Mouse (Mus musculus) lung, postnatal 10 days (tissue): Measurements from ENCODE around the gene Kif26b.
A peak's percentile ranks its signal among the peaks of the same experiment; 100 is the strongest.

Experiments used
- DNase-seq: peaks from one replicate; pipeline ENCODE4 v3.0.0; 2021

Gene Kif26b

DNA sequence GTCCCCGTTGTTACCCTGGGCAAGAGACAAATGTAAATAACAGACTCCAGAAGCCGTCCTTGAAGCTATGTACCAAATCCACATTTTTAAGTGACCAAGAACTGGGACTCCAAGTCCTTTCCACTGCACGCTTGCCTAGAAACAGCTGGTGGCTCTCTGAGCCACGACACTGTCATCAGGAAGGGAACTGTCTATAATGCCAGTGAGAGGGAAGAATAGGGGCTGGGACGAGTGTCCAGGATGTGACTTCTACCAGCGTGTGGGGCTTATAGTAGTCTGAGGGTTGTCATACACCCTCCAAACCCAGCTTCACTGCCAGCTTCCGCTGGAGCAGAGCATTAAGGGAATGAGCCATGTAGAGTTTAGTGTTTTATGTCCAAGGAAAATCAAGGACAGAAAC, 138.9 kb downstream of the Kif26b start:
- peak; percentile 14 for DNase-seq

- no peak for DNase-seq
Measured at GRCm38 (mm10) chr1:178668907-178669306, 140.0 kb downstream of the Kif26b start.

DNA sequence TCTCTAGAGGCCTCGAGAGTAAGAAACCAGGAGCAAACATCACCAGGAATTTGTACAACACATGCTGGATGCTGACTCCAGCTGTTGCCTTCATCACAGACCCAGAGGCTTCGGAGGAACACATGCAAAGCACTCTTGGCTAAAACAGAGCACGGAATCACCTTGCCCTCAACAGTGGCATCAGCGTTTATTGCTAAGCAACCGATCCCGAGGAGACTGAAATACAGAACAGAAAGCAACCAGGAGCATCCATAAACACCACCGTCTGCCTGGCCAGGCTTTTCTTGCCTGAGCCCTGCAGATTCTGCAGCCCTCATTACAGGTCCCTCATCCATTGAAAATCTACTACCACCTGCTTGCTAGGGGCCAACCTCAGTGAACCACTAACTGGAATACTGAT, 144.1 kb downstream of the Kif26b start:
- no peak for DNase-seq

- no peak for DNase-seq
Measured at GRCm38 (mm10) chr1:178673506-178673905, 144.6 kb downstream of the Kif26b start.

DNA sequence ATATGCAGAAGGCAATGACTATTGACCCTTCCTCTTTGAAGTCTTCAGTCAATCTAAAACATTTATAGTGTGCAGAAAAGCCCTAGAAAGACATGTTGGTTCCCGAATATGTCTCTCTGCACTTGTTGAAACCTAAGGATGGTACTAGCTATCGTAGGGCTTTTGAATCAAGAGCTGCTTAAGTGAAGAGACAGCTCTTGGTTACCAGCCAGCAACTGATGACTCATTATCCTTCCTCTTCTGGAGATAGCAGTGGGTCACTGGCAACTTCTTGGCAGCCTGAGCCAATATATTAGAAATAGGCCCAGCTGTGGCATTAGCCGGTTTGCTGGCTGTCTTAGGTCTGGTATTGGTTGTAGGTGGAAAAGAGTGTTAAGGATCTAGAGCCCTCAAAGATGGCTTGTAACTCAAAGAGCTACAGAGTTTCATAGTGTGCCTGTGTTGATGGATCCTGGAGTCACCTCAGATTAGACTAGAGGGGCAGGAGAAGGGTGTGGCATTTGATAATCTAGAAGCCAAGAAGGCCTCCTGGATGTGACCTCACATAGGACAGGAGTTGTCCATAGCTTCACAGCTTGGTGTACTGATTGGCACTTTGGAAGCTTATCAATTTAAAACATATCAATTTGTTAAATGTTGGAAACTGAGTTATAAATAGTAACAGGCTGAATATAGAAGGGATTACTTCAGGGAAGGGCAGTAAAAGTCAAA, 146.8 kb downstream of the Kif26b start:
- peak; percentile 24 for DNase-seq

GRCm38 (mm10) chr1:178677160-178677559, 148.2 kb downstream of the Kif26b start:
- no peak for DNase-seq

- DNase-seq, result no peak
Measured at GRCm38 (mm10) chr1:178677630-178678221, 148.8 kb downstream of the Kif26b start.

GRCm38 (mm10) chr1:178683631-178684030, 154.7 kb downstream of the Kif26b start:
- DNase-seq, result peak; percentile 41

DNA sequence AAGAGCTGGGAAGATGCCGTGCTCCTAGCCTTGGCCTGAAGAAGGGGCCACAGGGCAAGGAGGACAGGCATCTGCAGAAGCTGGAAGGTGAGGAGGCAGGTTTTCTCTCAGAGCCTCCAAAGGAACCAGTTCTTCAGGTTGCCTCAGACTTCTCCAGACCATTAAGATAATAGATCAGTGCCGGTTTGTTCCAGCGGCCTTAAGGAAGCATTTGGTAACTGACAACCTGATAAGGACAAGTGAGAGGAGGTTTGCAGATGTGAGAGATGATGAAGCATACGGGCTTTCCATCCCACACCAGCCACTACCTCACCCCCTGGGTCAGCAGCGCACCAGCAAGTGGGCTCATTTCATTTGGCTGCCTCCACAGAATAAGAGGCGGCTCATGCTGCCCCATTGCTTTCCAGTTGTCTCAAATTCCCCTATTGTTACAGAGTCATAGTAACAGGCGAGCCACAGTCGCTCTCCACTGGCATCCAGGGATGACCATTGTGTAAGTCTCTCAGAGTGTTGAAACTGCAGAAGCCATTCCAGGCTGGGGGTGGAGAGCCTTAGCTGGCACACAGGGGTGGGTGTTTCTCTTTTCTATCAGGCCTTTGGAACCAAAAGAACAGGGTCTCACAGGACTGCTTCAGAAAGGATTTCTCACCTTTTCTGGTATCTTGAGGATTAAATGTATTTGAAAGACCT, 156.2 kb downstream of the Kif26b start:
- no peak for DNase-seq

DNA sequence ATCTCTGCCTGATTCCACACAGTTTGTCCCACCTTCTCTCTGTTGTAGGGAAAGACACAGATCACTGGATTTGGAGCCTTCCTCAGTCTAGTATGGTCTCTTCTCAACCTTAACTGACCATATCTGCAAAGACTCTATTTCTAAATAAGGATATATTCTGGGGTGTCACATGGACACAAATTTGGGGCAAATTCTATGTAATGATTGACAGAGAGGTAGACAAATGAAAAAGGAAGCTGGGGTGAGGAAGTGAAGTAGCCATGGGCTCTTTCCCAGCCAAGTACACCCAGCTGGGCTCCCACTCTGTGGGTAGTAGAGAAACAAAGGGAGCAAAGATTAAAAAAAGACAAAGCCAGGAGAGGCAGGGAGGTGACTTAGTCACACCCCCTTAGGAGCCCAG, 158.0 kb downstream of the Kif26b start:
- DNase-seq, result no peak

GRCm38 (mm10) chr1:178689512-178689911, 160.6 kb downstream of the Kif26b start:
- DNase-seq, result no peak

- no peak for DNase-seq
Measured at GRCm38 (mm10) chr1:178691679-178692078, 162.8 kb downstream of the Kif26b start.

DNA sequence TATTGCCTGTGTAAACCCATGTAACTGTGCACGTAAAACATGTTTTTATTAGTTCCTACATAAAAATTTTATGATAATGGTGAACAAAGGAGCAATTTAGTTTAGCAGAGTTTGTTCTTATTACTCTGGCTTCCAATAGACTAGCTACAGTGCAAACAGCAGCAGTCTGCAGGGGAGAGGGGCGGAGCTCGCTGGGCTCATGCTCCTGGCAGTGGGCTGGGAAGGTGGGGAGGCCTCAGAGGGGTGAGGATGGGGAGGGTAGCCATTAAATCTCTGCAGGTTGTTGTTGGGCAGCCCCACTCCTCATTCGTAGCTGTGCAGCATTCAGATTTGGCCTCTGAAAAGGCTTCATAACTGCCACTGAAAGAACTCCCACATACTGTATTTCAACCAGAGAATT, 171.2 kb downstream of the Kif26b start:
- DNase-seq, result no peak

GRCm38 (mm10) chr1:178703496-178703895, 174.6 kb downstream of the Kif26b start:
- DNase-seq, result no peak

DNA sequence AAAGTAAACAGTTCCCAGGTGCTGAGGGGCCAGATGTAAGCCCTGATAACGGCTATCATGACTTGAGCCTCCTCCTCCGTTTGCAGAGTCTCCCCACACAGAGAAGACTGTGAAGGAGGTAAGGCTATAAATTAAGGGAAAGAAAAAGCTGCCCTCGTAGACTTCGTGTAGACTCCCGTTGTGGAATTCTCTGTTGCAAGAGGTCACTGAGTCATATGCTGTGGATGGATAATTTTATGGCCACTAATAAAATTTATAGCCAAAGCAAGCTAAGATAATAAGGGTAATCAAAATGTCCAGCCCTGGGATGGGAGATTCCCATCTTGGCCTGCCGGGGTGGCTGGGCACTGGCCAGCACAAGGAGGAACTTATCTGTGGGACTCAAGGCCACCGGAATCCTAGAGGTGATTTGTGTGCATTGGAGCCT, 179.0 kb downstream of the Kif26b start:
- DNase-seq, result no peak

DNA sequence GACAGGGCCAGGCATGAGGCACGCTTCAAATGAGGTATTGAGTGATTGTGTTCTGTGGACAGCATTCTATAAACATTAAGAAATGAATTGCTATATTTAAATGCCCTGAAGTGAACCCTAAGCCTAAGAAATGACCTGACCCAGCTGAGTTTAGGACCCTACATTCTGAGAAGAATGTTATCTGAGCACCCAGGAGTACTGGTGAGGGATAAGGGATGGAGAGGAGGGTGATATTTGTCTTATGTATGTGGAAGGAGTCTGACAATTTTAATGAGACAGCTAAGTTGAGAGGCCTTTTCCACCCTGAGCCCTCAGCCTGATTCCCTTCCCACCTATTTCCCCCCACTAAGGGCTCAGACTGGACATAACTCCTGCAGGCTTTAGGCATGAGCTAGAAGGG, 179.4 kb downstream of the Kif26b start:
- no peak for DNase-seq

DNA sequence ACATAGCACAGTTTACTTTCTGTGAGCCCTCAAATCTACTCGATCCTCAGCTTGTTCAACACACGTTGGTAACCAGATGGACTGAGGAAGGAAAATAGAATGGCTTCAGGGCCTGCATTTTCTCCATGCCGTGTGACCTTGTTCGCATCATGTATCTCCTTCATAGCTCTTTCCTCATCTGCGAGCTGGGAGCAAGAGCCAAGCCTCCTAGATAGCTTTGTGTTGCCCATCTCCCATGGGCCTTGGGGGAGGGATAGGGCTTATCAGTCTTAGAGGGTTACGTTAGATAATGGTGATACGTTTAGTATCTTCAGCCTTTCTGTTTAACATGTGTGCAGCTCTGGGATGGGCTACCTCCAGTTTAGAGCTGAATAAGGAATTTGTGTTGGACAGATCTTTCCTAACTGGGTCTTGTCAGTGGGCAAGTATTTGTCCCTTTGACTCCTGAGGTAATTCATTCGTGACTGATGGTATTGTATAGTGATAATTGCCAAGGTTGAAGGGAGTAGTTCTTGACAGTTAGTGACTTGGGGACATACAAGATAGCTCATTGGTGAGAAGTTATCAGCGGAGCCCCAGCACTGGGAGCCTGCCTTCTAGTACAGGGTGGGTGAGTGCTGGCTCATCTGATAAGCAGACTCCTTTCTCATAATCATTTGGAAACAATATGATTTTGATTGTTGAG, 183.4 kb downstream of the Kif26b start:
- DNase-seq, result no peak

GRCm38 (mm10) chr1:178714209-178714608, 185.3 kb downstream of the Kif26b start:
- DNase-seq, result no peak

DNA sequence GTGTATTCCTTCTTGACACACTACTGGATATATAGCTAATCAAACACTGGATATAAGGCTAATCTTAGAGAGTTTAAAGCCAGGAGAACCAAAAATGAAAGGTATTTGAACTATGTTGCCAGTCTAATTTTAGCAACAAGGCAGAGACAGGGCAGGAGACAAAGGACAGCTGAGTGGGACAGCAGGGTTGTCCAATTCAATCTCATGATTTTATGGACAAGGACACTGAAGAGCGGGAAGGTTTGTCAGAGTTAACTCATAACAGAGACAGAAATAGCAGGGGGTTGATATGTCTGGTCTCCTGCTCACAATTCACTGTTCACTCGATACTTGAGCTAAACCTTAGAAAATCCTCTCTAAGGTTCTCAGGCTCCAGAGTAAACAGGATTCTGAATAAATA, 187.5 kb downstream of the Kif26b start:
- DNase-seq, result no peak

- no peak for DNase-seq
Measured at GRCm38 (mm10) chr1:178720821-178721220, 191.9 kb downstream of the Kif26b start.

DNA sequence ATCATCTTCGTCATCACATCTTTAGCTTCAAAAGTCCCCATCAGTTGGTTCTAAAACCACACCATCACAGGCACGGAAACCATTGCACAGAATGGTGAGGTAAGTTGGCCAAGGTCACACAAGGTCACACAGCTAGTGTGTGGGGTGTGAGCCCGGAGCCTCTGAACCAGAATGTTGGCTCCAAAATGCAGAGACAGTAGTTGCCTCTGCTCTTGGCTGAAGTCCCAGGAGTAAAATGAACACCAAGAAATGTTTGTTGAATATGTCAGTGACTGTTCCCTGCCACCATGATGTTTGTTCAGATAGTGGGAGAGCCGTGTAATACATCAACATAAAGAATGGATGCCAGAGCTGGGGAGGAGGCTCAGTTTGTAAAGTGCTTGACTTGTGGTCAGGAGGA, 193.9 kb downstream of the Kif26b start:
- peak; percentile 23 for DNase-seq

DNA sequence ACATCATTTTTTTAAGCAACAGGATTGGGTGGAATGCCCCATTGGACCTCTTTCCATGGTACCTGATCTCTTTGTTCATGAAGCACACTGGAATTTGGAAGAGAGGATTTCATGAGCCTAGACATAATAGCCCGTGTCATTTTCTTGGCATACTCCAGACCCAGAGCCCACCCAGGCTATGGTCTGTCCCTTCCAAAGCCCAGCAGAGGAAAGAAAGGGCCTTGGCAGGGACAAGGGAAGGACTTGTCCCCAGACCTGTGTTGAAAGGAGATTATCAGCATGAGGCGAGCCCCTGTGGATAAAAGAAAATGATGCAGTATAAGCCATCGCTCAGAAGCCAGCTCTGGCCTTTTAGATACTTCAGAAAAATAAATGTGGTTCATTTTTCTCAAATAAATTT, 196.6 kb downstream of the Kif26b start:
- DNase-seq, result no peak

DNA sequence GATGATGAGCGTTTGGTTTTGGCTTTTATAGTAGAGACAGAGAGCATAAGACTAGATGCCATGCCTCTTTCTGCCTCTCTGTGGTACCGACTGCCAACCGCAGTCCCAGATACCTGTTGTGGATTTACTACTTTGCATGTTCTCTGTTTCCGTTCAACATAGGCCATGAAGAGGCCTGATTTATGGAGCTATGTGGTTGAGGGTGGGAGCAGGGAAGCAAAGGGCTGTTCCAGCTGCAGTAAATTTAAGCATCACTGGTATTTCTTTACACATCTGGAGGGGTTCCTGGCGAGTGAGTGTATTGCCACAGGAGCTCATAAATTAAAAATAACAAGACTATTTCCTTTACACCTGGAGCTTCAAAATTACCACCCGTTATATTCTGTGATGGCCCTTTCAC, 199.3 kb downstream of the Kif26b start:
- DNase-seq, result no peak

DNA sequence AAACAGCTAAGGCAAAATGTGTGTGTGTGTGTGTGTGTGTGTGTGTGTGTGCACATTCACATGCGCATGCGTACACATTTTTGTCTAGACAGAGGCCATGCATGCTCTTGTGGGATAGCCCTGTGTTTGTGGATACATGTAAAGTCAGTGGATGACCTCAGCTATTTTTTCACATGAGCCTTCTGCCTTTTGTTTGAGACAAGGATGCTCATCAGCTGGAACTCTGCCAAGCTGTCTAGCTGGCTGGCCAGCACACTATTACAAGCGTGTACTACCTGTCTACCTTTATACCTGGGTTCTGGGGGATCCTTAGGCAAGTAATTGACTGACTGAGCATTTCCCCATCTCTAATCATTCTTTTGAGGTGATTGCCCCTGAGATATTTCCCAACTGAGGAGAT, 201.3 kb downstream of the Kif26b start:
- no peak for DNase-seq
